Mouse (Mus musculus) heart, embryonic 11.5 days (tissue): ENCODE measurements around the gene Dok1. TPM values are rescaled to one million over a fixed set of nuclear protein-coding genes. Genes with fewer than 3 reads are reported as not detected.

Source experiments
- ATAC-seq: fragments of 200-750 bp; cut with Nextera tagmentation; replicated peaks from 2 replicates; pipeline ENCODE4 v1.8.0; 2017; ENCODE audit warnings: moderate library complexity; ENCODE audit not compliant: insufficient number of reproducible peaks, low FRiP score, low TSS enrichment
- H3K27ac ChIP-seq: fragments of 300-500 bp; sonication (generic); 2 replicates; pipeline ENCODE4 v1.5.1; 2014; ENCODE audit warnings: mild to moderate bottlenecking, low read depth, low read length
- H3K27me3 ChIP-seq: fragments of 300-500 bp; sonication (generic); 2 replicates; pipeline ENCODE4 v1.6.1; 2014; ENCODE audit warnings: mild to moderate bottlenecking, low read length, mixed read lengths; ENCODE audit not compliant: control insufficient read depth, insufficient read depth
- H3K36me3 ChIP-seq: fragments of 300-500 bp; sonication (generic); 2 replicates; pipeline ENCODE4 v1.6.1; 2014; ENCODE audit warnings: mild to moderate bottlenecking, low read length, moderate library complexity, mixed read lengths; ENCODE audit not compliant: control insufficient read depth, insufficient read depth
- H3K4me1 ChIP-seq: fragments of 300-500 bp; sonication (generic); 2 replicates; pipeline ENCODE4 v1.6.1; 2014; ENCODE audit warnings: low read length; ENCODE audit not compliant: control insufficient read depth, insufficient read depth
- H3K4me2 ChIP-seq: fragments of 300-500 bp; sonication (generic); 2 replicates; pipeline ENCODE4 v1.6.1; 2014; ENCODE audit warnings: mild to moderate bottlenecking, moderate library complexity
- H3K4me3 ChIP-seq: fragments of 300-500 bp; sonication (generic); 2 replicates; pipeline ENCODE4 v1.5.1; 2014; ENCODE audit warnings: low read depth, low read length
- H3K9ac ChIP-seq: fragments of 300-500 bp; sonication (generic); 2 replicates; pipeline ENCODE4 v1.6.1; 2014; ENCODE audit warnings: mild to moderate bottlenecking, low read depth, low read length, moderate library complexity
- H3K9me3 ChIP-seq: fragments of 300-500 bp; sonication (generic); replicated peaks from 2 replicates; pipeline ENCODE4 v1.6.1; 2016; ENCODE audit warnings: low read length; ENCODE audit not compliant: control insufficient read depth
- WGBS: fragments of 180-500 bp; shearing (Covaris S2); extraction: QIAGEN DNeasy Blood & Tissue Kit; methylation state at CpG from one replicate; pipeline ENCODE4 v1.1.7; 2014; ENCODE audit not compliant: insufficient replicate concordance; 5-methylcytosine and 5-hydroxymethylcytosine counted together
- polyA plus RNA-seq: library from polyadenylated mRNA; unstranded; fragments of >200 nt; fragmentation: Nextera tagmentation; extraction: Ambion mirVana; gene quantifications from 2 replicates; pipeline ENCODE4 v1.2.1, GENCODE M21; 2014

Dok1 gene
- polyA plus RNA-seq, 1 experiment from 2014 or later: 6.8 TPM

GRCm38 (mm10) chr6:83004872-83005271, 28.4 kb downstream of the Dok1 start:
- Histone ChIP-seq H3K9me3 (no peaks in the 10 kb centered on the region), H3K27ac (peak overlapping the region; percentile 41; the same call in 1 of the 2 replicates), H3K36me3 (no peaks in the 10 kb centered on the region), H3K27me3 (no peaks in the 10 kb centered on the region), H3K4me3 (no peak overlapping the region), H3K9ac (no peak overlapping the region), H3K4me1 (peaks cover 12% of the 10 kb centered on the region), H3K4me2 (peak overlapping the region; percentile 33; the same call in 1 of the 2 replicates)
- 40% methylated on average over 7 of the region's 7 CpGs for WGBS
- no peak for ATAC-seq

GRCm38 (mm10) chr6:83004309-83004708, 29.0 kb downstream of the Dok1 start:
- H3K9ac ChIP-seq: no peak overlapping the region; the same call in 1 of the 2 replicates
- H3K9me3 ChIP-seq: no peaks in the 10 kb centered on the region
- peak overlapping the region; percentile 33; the same call in 1 of the 2 replicates for H3K4me2 ChIP-seq
- no peak overlapping the region for H3K4me3 ChIP-seq
- peaks cover 12% of the 10 kb centered on the region for H3K4me1 ChIP-seq
- H3K27me3 ChIP-seq: no peaks in the 10 kb centered on the region
- H3K27ac ChIP-seq: peak overlapping the region; percentile 41; the same call in 1 of the 2 replicates
- ATAC-seq: no peak
- WGBS: 69% methylated on average over 2 of the region's 2 CpGs
- no peaks in the 10 kb centered on the region for H3K36me3 ChIP-seq

GRCm38 (mm10) chr6:83003850-83004249, 29.4 kb downstream of the Dok1 start:
- WGBS: 89% methylated on average over 5 of the region's 5 CpGs
- H3K27ac ChIP-seq: no peak overlapping the region
- ATAC-seq: no peak

GRCm38 (mm10) chr6:83003082-83003481, 30.2 kb downstream of the Dok1 start:
- no peaks in the 10 kb centered on the region for H3K36me3 ChIP-seq
- no peak overlapping the region for H3K27ac ChIP-seq
- H3K27me3 ChIP-seq: no peaks in the 10 kb centered on the region
- no peaks in the 10 kb centered on the region for H3K9me3 ChIP-seq
- H3K9ac ChIP-seq: no peak overlapping the region
- no peak overlapping the region for H3K4me2 ChIP-seq
- ATAC-seq: no peak
- peaks cover 12% of the 10 kb centered on the region for H3K4me1 ChIP-seq
- no peak overlapping the region for H3K4me3 ChIP-seq
- 92% methylated on average over 1 of the region's 1 CpGs for WGBS

More at GRCm38 (mm10) chr6:83003850-83004249, 29.4 kb downstream of the Dok1 start:
- H3K36me3 ChIP-seq: no peaks in the 10 kb centered on the region
- H3K4me2 ChIP-seq: no peak overlapping the region
- H3K4me3 ChIP-seq: no peak overlapping the region
- no peaks in the 10 kb centered on the region for H3K9me3 ChIP-seq
- no peak overlapping the region for H3K9ac ChIP-seq
- peaks cover 12% of the 10 kb centered on the region for H3K4me1 ChIP-seq
- H3K27me3 ChIP-seq: no peaks in the 10 kb centered on the region

GRCm38 (mm10) chr6:82999986-83000385, 33.3 kb downstream of the Dok1 start:
- Histone ChIP-seq H3K9me3 (no peaks in the 10 kb centered on the region), H3K4me2 (no peak overlapping the region), H3K27me3 (no peaks in the 10 kb centered on the region), H3K4me1 (peaks cover 16% of the 10 kb centered on the region; the same call in 1 of the 2 replicates), H3K27ac (no peak overlapping the region), H3K4me3 (no peak overlapping the region), H3K9ac (no peak overlapping the region; the same call in 1 of the 2 replicates), H3K36me3 (no peaks in the 10 kb centered on the region)
- no peak for ATAC-seq
- WGBS: 48% methylated on average over 8 of the region's 8 CpGs

GRCm38 (mm10) chr6:82998326-82998725, 34.9 kb downstream of the Dok1 start:
- Histone ChIP-seq H3K27me3 (no peaks in the 10 kb centered on the region), H3K36me3 (no peaks in the 10 kb centered on the region), H3K4me3 (no peak overlapping the region), H3K27ac (no peak overlapping the region), H3K9ac (no peak overlapping the region), H3K4me1 (peaks cover 8% of the 10 kb centered on the region; the same call in 1 of the 2 replicates), H3K9me3 (no peaks in the 10 kb centered on the region), H3K4me2 (no peak overlapping the region)
- WGBS: 70% methylated on average over 4 of the region's 4 CpGs
- no peak for ATAC-seq

- WGBS: 52% methylated on average over 7 of the region's 7 CpGs
- Histone ChIP-seq H3K36me3 (no peaks in the 10 kb centered on the region), H3K4me1 (peaks cover 8% of the 10 kb centered on the region; the same call in 1 of the 2 replicates), H3K9me3 (no peaks in the 10 kb centered on the region), H3K27ac (peak overlapping the region; percentile 63; the same call in 1 of the 2 replicates), H3K27me3 (no peaks in the 10 kb centered on the region), H3K4me2 (peak overlapping the region; percentile 61), H3K9ac (no peak overlapping the region; the same call in 1 of the 2 replicates), H3K4me3 (no peak overlapping the region; the same call in 1 of the 2 replicates)
- 0 out of 2 replicates have a peak, but pooled peaks have one; percentile 43 for ATAC-seq
These were observed 35.7 kb downstream of the Dok1 start for GRCm38 (mm10) chr6:82997511-82998102.

- peak; percentile 86 for ATAC-seq
- no peaks in the 10 kb centered on the region for H3K9me3 ChIP-seq
- H3K4me2 ChIP-seq: peak overlapping the region; percentile 61
- H3K27me3 ChIP-seq: no peaks in the 10 kb centered on the region
- H3K36me3 ChIP-seq: no peaks in the 10 kb centered on the region
- H3K9ac ChIP-seq: no peak overlapping the region; the same call in 1 of the 2 replicates
- H3K27ac ChIP-seq: peak overlapping the region; percentile 63; the same call in 1 of the 2 replicates
- H3K4me1 ChIP-seq: peaks cover 8% of the 10 kb centered on the region; the same call in 1 of the 2 replicates
- peak overlapping the region; percentile 3; the same call in 1 of the 2 replicates for H3K4me3 ChIP-seq
- WGBS: 9% methylated on average over 11 of the region's 11 CpGs
These were observed 36.4 kb downstream of the Dok1 start for GRCm38 (mm10) chr6:82996740-82997315.
